Mouse (Mus musculus): ENCODE measurements around the gene Sapcd1. TPM values are rescaled to one million over a fixed set of nuclear protein-coding genes. Genes with fewer than 3 reads are reported as not detected.
A peak's percentile ranks its signal among the peaks of the same experiment; 100 is the strongest.

Sapcd1 gene
- 0.94 and 0.96 TPM in 2 replicates for polyA plus RNA-seq (2012; rRNA removed)

GRCm38 (mm10) chr17:35027277-35028068 is at the start of gene Sapcd1:
Gene Sapcd1 (minus strand): TSS chr17:35028016.
- Histone ChIP-seq H3K4me3 (ENCODE audit: insufficient read depth, low read length) (no peak within 1 kb of the TSS), H3K27ac (ENCODE audit: insufficient read depth, low read length) (no peak within 1 kb of the TSS), H3K4me1 (ENCODE audit: control insufficient read depth, insufficient read depth, low read length) (no peaks in the 10 kb centered on the region; the same call in 1 of the 2 replicates)
- no peak for TF ChIP-seq CTCF (IDR thresholded peaks at IDR 0.05; ENCODE audit: extremely low read depth, insufficient read depth, low read length)
- no peak for TF ChIP-seq POLR2A (IDR thresholded peaks at IDR 0.05; ENCODE audit: extremely low read depth, insufficient read depth, low read length)

GRCm38 (mm10) chr17:35077285-35077684 is 49.5 kb upstream of the Sapcd1 start:
- Histone ChIP-seq H3K27ac (ENCODE audit: insufficient read depth, low read length) (no peak overlapping the region), H3K4me3 (ENCODE audit: insufficient read depth, low read length) (peak overlapping the region; percentile 21; the same call in 1 of the 2 replicates), H3K4me1 (ENCODE audit: control insufficient read depth, insufficient read depth, low read length) (no peaks in the 10 kb centered on the region)
- TF ChIP-seq POLR2A (IDR thresholded peaks at IDR 0.05; ENCODE audit: extremely low read depth, insufficient read depth, low read length) = no peak
- TF ChIP-seq CTCF (IDR thresholded peaks at IDR 0.05; ENCODE audit: extremely low read depth, insufficient read depth, low read length) = no peak

- no peak within 1 kb of the TSS for H3K27ac ChIP-seq (ENCODE audit: insufficient read depth, low read length)
- no peaks in the 10 kb centered on the region for H3K4me1 ChIP-seq (ENCODE audit: control insufficient read depth, insufficient read depth, low read length)
- no peak for TF ChIP-seq CTCF (IDR thresholded peaks at IDR 0.05; ENCODE audit: extremely low read depth, insufficient read depth, low read length)
- TF ChIP-seq POLR2A (IDR thresholded peaks at IDR 0.05; ENCODE audit: extremely low read depth, insufficient read depth, low read length) = no peak
- H3K4me3 ChIP-seq (ENCODE audit: insufficient read depth, low read length) = peak within 1 kb of the TSS; percentile 21
Observed at GRCm38 (mm10) chr17:35076507-35077176, 48.8 kb upstream of the Sapcd1 start, which contains the start of gene Ly6g6e. Gene Ly6g6e (plus strand): TSS chr17:35076902.

GRCm38 (mm10) chr17:35074097-35074496 is 46.3 kb upstream of the Sapcd1 start:
- TF ChIP-seq POLR2A (IDR thresholded peaks at IDR 0.05; ENCODE audit: extremely low read depth, insufficient read depth, low read length) = no peak
- TF ChIP-seq CTCF (IDR thresholded peaks at IDR 0.05; ENCODE audit: extremely low read depth, insufficient read depth, low read length) = no peak
- Histone ChIP-seq H3K27ac (ENCODE audit: insufficient read depth, low read length) (no peak overlapping the region), H3K4me3 (ENCODE audit: insufficient read depth, low read length) (no peak overlapping the region), H3K4me1 (ENCODE audit: control insufficient read depth, insufficient read depth, low read length) (no peaks in the 10 kb centered on the region)

GRCm38 (mm10) chr17:35071454-35071853 is 43.6 kb upstream of the Sapcd1 start:
- TF ChIP-seq CTCF (IDR thresholded peaks at IDR 0.05; ENCODE audit: extremely low read depth, insufficient read depth, low read length) (no peak), POLR2A (IDR thresholded peaks at IDR 0.05; ENCODE audit: extremely low read depth, insufficient read depth, low read length) (no peak)
- H3K4me1 ChIP-seq (ENCODE audit: control insufficient read depth, insufficient read depth, low read length) = no peaks in the 10 kb centered on the region
- H3K27ac ChIP-seq (ENCODE audit: insufficient read depth, low read length) = no peak overlapping the region
- no peak overlapping the region for H3K4me3 ChIP-seq (ENCODE audit: insufficient read depth, low read length)

GRCm38 (mm10) chr17:35070556-35071229 is 42.9 kb upstream of the Sapcd1 start:
- Histone ChIP-seq H3K27ac (ENCODE audit: insufficient read depth, low read length) (no peak overlapping the region), H3K4me3 (ENCODE audit: insufficient read depth, low read length) (no peak overlapping the region)
- TF ChIP-seq POLR2A (IDR thresholded peaks at IDR 0.05; ENCODE audit: extremely low read depth, insufficient read depth, low read length) (no peak), CTCF (IDR thresholded peaks at IDR 0.05; ENCODE audit: extremely low read depth, insufficient read depth, low read length) (0 out of 2 replicates have a peak, but pooled peaks have one; percentile 10)

GRCm38 (mm10) chr17:35068213-35068914 is 40.5 kb upstream of the Sapcd1 start:
- H3K27ac ChIP-seq (ENCODE audit: insufficient read depth, low read length) = no peak overlapping the region
- no peak overlapping the region for H3K4me3 ChIP-seq (ENCODE audit: insufficient read depth, low read length)
- H3K4me1 ChIP-seq (ENCODE audit: control insufficient read depth, insufficient read depth, low read length) = no peaks in the 10 kb centered on the region
- TF ChIP-seq CTCF (IDR thresholded peaks at IDR 0.05; ENCODE audit: extremely low read depth, insufficient read depth, low read length) (no peak), POLR2A (IDR thresholded peaks at IDR 0.05; ENCODE audit: extremely low read depth, insufficient read depth, low read length) (no peak)

More at GRCm38 (mm10) chr17:35070556-35071229, 42.9 kb upstream of the Sapcd1 start:
- no peaks in the 10 kb centered on the region for H3K4me1 ChIP-seq (ENCODE audit: control insufficient read depth, insufficient read depth, low read length)

GRCm38 (mm10) chr17:35066084-35066483 is 38.3 kb upstream of the Sapcd1 start, which contains the start of gene Mpig6b:
Gene Mpig6b (minus strand): TSS chr17:35066184.
- no peaks in the 10 kb centered on the region for H3K4me1 ChIP-seq (ENCODE audit: control insufficient read depth, insufficient read depth, low read length)
- no peak for TF ChIP-seq CTCF (IDR thresholded peaks at IDR 0.05; ENCODE audit: extremely low read depth, insufficient read depth, low read length)
- no peak for TF ChIP-seq POLR2A (IDR thresholded peaks at IDR 0.05; ENCODE audit: extremely low read depth, insufficient read depth, low read length)
- H3K4me3 ChIP-seq (ENCODE audit: insufficient read depth, low read length) = no peak within 1 kb of the TSS

More at GRCm38 (mm10) chr17:35066084-35066483, 38.3 kb upstream of the Sapcd1 start, which contains the start of gene Mpig6b:
- H3K27ac ChIP-seq (ENCODE audit: insufficient read depth, low read length) = no peak within 1 kb of the TSS

All from cortical plate, adult 2 months (tissue).